Mouse (Mus musculus) retina, postnatal 1 day (tissue): Measurements from ENCODE around the gene Adgrl1.

Experiments used
- DNase-seq: peaks from one replicate; pipeline ENCODE4 v3.0.0-alpha.2; 2012

Gene Adgrl1

DNA sequence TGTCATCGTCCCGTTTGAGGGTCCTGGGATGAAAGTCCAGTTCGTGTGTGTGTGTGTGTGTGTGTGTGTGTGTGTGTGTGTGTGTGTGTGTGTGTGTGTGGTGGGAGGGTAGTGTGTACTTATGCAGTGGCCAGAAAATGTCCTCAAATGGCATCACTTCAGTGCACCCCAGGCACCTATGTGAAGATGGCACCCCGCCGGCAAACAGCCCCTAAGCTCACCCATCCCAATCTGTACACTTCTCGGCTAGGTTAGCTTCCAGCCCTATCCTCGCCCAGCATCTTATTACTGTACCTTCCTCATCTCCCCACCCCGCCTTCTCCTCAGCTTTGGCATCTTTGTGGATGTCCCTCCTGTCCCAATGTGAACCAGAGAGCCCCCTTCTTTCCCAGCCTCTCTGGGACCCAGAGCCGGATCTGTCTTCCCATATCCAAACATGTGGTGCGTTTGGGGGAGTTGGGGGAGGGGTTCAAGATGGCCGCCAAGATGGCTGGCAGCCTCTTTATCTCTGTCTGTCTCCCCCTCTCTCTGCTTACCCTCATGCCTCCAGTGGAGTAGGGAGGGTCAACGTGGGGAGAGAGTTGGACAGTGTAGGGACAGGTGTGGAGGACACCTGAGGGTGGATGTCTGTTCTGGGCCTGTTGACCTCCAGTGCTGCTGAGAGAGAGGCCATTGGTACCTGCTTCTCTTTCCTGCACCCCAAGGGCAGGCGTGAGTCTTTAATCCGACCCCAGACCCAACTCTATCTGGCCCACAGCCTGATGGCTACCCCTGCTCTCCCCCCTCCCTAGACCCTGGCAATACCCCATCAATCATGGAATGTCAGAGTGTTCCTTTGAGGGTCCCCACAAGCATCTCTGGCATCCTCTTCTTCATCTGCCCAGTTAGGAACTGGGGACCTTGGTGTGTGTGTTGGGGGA lies 1.9 kb downstream of the Adgrl1 start:
- DNase-seq = peak; percentile 44

DNA sequence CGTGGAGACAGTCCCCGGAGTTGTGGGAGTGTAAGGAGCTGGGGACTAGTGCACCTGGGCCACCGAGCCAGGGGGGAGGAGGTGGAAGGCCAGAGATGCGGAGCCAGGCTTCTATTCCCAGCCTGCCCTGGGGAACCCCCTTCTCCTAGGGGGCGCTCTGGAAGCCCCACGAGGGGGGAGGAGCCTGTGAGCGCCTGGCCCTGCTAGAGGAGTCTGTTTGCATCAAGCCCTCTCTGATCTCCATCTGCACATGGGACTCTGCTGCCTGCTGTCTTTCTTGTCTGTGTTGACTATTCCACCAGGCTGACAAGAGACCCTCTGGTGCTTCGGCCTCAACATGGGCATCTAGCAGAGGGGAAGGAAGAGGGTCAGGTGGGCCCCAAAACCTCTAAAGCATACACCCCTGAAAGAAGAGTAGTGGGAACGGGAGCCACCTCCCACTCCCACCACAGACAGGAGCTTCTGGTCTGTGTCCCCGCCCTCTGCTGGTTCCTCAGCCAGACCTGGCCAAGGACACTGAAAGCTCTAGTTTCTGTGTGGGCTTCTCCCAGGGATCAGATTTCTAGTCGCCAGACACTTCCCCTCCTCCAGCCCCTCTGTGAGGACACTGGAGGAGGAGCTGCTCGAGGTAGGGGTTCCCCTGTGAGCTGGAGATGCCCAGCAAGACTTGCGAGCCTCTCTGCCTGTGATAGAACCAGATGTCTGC lies 3.2 kb downstream of the Adgrl1 start:
- DNase-seq = peak; percentile 50

DNA sequence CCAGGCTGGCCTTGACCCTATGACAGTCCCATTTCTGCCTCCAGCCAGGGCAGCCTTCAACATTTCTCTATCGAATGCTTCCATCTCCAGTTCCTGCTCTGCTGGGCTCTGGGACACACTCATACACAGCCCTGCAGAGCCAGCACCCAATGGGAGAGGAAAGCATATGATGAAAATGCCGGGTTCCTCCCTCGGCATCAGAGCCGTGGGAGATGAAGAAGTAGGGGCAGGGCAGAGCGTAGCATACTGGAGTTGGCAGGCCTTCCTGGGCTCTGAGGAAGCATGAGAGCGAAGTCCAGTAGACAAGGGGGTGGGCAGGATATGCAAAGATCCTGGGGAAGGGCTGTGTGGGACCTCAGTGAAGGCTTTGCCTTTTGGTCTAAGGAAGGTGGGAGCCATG lies 8.7 kb downstream of the Adgrl1 start:
- DNase-seq = no peak

GRCm38 (mm10) chr8:83909311-83909710 lies 9.4 kb downstream of the Adgrl1 start:
- DNase-seq = no peak

GRCm38 (mm10) chr8:83911809-83912731 lies 12.2 kb downstream of the Adgrl1 start:
- no peak for DNase-seq

DNA sequence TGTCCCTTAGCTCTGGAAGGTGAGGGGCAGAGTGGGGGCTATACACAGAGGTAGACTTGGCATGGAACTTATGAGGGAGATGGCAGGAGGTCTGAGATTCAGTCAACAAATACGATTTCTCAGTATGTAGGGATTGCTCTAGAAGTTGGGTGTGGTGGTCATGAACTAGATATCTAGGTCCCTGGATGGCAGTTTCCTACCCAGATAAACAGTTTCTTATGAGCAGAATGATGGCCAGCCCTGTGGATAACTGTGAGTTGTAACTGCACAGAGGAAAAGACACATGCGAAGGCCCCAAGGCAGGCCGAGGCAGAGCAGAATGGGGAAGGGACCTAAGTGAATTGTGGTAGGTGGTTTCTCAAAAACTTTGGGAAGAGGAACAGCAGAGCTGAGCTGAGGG lies 14.3 kb downstream of the Adgrl1 start:
- DNase-seq = no peak

DNA sequence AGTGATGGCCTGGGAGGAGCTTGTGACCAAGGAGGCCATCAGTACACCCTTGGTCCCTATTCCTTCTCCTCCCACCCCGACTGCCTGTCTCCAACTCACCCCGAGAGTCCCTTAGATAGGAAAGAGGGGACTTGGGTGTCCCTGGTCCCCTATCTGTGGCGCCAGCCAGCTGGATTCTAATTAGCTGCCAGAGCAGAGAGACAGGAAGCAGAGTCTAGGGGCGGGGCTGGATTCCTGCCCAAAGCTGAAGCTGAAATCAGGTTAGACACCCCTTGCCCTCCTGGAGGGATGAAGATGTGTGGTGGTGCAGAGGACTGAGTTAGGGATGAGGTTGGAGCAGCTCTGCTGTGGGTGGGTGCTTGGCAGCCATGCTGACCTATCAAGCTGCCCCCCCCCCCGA lies 15.0 kb downstream of the Adgrl1 start:
- DNase-seq = no peak

DNA sequence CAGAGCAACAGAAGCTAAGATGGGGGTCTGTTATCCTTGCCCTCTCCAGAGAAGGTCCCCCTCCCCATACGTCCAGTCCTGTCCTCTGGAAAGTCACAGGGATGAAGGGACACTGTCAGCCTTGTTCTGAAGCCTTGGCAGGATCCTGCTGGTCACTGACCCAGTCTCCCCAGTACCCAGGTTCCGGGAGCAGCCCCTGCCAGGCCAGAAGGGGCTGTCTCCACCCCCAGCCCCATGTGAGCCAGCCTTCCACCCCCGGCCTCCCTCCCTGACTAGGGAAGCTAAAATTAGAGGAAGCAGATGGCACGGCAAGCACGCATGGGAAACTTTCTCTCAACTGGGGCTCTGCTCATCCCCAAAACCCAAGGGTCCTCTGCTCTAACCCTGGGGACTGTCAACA lies 16.1 kb downstream of the Adgrl1 start:
- no peak for DNase-seq

DNA sequence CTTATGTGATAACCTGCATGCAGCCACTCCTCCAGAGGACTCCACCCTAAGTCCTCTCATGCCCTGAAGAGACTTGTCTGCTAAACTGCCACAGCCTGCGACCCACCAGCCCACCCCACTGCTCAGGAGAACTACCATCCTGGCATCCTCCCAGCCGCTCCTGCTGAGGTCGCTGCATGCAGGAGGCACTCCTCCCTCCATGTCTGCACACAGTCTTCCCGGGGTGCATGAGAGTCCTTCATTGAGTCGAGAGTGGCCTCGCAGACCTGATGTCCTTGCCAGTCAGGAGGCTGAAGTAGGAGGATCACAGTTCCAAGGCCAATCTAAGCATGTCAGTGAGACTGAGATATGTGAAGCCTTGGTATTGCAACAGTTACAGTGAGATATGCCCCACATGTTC lies 17.7 kb downstream of the Adgrl1 start:
- no peak for DNase-seq

GRCm38 (mm10) chr8:83921558-83921957 lies 21.7 kb downstream of the Adgrl1 start:
- peak; percentile 89 for DNase-seq

DNA sequence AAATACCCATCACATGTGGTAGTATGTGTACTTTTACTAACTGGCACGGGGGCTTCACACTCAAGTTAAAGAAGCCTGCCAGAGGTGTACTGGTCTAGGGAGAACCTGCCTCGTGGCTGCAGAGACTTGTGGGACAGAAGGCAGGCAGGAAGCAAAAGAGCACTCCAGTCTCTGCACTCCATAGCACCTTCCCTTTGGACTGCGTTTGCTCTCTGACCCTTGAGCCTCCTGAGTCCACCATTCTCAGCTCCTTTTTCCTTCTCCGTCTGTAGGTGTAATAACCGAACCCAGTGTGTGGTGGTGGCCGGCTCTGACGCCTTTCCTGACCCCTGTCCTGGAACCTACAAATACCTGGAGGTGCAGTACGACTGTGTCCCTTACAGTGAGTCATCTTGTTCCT lies 22.8 kb downstream of the Adgrl1 start:
- no peak for DNase-seq

DNA sequence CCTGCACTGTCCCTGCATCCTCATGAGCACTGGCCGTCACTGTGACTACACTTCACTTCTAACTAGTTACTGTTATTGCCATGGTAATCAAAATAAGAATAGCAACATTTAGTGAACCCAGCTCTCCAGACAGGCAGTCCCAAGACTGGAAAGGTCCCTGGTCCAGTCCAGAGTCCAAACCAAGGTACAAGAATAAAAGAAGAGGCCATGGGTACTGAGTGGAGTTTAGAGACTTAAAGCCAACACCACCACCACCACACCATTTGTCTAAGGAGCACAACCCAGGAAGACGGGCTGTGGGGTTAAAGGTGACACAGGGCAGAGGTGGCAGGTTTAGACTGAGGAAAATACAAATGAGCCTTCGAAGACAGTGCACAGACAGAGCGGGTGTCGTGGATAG lies 24.7 kb downstream of the Adgrl1 start:
- DNase-seq = no peak

- no peak for DNase-seq
Observed at GRCm38 (mm10) chr8:83926266-83926665, 26.4 kb downstream of the Adgrl1 start.

DNA sequence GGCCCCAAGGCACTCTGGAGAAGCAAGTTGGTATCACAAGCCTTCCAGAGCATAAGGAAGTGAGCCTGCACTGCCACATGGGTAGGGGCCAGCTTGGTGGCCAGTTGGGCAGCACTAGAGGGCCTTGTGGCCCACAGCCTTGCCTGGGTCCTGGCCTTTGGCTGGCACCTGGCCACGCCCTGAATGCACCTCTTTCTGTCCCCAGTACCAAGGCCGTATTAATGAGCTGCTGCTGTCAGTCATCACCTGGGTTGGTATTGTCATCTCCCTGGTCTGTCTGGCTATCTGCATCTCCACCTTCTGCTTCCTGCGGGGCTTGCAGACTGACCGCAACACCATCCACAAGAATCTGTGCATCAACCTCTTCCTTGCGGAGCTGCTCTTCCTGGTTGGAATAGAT lies 34.3 kb downstream of the Adgrl1 start:
- DNase-seq = no peak

GRCm38 (mm10) chr8:83934994-83935393 lies 35.1 kb downstream of the Adgrl1 start:
- no peak for DNase-seq

DNA sequence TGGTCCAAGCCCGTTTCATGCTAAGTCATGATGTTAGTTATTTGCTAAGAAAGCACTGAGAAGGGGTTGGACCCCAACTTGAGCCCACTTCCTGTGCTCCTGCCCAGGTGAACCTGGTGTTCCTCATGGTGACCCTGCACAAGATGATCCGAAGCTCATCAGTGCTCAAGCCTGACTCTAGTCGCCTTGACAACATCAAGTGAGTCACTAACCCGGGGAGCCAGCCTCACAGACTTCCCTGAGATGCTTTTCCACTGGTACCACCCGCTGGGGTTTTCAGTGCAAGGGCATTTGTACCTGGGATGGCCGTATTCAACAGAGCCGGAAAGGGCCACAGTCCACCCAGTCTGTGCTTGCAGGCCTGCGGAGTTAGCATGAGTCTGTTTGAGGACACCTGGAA lies 35.5 kb downstream of the Adgrl1 start:
- no peak for DNase-seq

- DNase-seq = no peak
Observed at GRCm38 (mm10) chr8:83937645-83938044, 37.7 kb downstream of the Adgrl1 start.

GRCm38 (mm10) chr8:83938330-83938729 lies 38.4 kb downstream of the Adgrl1 start:
- DNase-seq = no peak

DNA sequence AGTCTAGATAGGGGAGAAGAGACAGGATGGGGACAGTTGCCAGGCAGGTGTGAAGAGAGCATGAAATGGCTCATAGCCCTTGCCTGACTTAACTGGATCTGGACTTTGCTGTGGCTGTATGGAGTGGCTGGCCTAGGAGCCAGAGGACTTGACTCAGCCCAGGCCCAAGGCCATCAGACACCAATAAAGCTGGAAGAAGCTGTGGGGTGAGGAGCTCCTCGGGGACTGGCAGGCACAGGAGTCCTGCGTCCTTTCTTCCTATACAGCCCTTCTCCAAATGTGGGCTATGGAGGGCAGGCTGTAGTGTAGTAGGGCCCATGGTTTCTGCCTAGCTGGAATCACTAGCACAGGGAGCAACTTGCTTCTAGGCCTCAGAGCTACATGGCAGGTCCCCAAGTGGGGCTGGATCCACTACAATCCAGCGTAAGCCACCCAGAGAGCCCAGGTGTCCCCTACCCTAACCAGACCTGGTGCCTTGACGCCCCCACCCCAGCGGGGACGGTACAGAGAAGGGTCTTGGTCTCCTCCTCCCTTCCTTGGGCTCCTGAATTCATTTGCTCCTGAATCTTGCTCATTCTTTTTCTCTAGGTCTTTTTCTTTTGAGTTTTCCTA lies 41.3 kb downstream of the Adgrl1 start:
- no peak for DNase-seq

DNA sequence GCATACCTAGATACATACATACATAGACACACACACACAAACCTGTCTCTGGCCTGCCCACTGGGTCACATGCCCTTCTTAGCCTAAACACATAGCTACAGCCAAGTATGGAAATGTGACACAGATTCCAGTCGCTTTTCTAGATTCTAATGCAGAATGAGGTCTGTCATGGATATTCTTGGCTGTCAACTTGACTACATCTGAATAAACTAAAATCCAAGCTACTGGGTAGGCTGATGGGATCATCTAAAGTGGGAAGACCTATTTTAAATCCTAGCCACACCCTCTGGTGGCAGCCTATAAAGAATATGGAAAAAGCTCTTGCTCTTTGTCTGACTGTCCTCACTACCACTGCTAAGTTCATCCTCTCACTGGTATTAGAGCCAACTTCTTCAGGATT lies 42.5 kb downstream of the Adgrl1 start:
- no peak for DNase-seq

GRCm38 (mm10) chr8:83945540-83945939 lies 45.6 kb downstream of the Adgrl1 start:
- no peak for DNase-seq

- no peak for DNase-seq
Observed at GRCm38 (mm10) chr8:83954749-83955105, 54.8 kb downstream of the Adgrl1 start.
